Mouse (Mus musculus) hindbrain, embryonic 11.5 days (tissue): ENCODE measurements at regions not wholly inside any gene's neighbourhood (a gene's known extent, or its start where the extent isn't known, plus 50 kb on each side); places are given as distances from the start of the nearest gene placed in this dataset.

ENCODE experiments used
- ATAC-seq: fragments of 200-750 bp; cut with Nextera tagmentation; 2 replicates; pipeline ENCODE4 v1.8.0; 2017; ENCODE audit warnings: mild to moderate bottlenecking, moderate TSS enrichment, moderate library complexity; ENCODE audit not compliant: low FRiP score
- DNase-seq: peaks from one replicate; pipeline ENCODE4 v3.0.0-alpha.2; 2015; ENCODE audit warnings: low spot score
- H3K27ac ChIP-seq: fragments of 300-500 bp; sonication (generic); 2 replicates; pipeline ENCODE4 v1.5.1; 2014; ENCODE audit warnings: mild to moderate bottlenecking, low read depth, low read length
- H3K27me3 ChIP-seq: fragments of 300-500 bp; sonication (generic); 2 replicates; pipeline ENCODE4 v1.6.1; 2014; ENCODE audit warnings: mild to moderate bottlenecking, low read length, moderate library complexity, mixed read lengths; ENCODE audit not compliant: control insufficient read depth, insufficient read depth
- H3K36me3 ChIP-seq: fragments of 300-500 bp; sonication (generic); 2 replicates; pipeline ENCODE4 v1.6.1; 2014; ENCODE audit warnings: mild to moderate bottlenecking, low read length, moderate library complexity, mixed read lengths; ENCODE audit not compliant: control insufficient read depth, insufficient read depth
- H3K4me1 ChIP-seq: fragments of 300-500 bp; sonication (generic); replicated peaks from 2 replicates; pipeline ENCODE4 v1.6.1; 2014; ENCODE audit warnings: low read length, mixed read lengths; ENCODE audit not compliant: control insufficient read depth, insufficient read depth
- H3K4me2 ChIP-seq: fragments of 300-500 bp; sonication (generic); replicated peaks from 2 replicates; pipeline ENCODE4 v1.6.1; 2014; ENCODE audit warnings: mild to moderate bottlenecking, low read depth, low read length
- H3K4me3 ChIP-seq: fragments of 300-500 bp; sonication (generic); 2 replicates; pipeline ENCODE4 v1.5.1; 2014; ENCODE audit warnings: low read depth, low read length
- H3K9ac ChIP-seq: fragments of 300-500 bp; sonication (generic); 2 replicates; pipeline ENCODE4 v1.6.1; 2014; ENCODE audit warnings: low read depth, low read length
- H3K9me3 ChIP-seq: fragments of 300-500 bp; sonication (generic); 2 replicates; pipeline ENCODE4 v1.6.1; 2016; ENCODE audit warnings: low read length; ENCODE audit not compliant: control insufficient read depth
- WGBS: fragments of 180-500 bp; shearing (Covaris S2); extraction: QIAGEN DNeasy Blood & Tissue Kit; methylation state at CpG from one replicate; pipeline ENCODE4 v1.1.7; 2014; 5-methylcytosine and 5-hydroxymethylcytosine counted together

- Histone ChIP-seq H3K27ac (no peak overlapping the region), H3K4me1 (no peaks in the 10 kb centered on the region), H3K4me3 (no peak overlapping the region), H3K9ac (no peak overlapping the region), H3K4me2 (no peak overlapping the region), H3K27me3 (no peaks in the 10 kb centered on the region), H3K36me3 (no peaks in the 10 kb centered on the region), H3K9me3 (no peaks in the 10 kb centered on the region)
- 88% methylated on average over 2 of the region's 2 CpGs for WGBS
- DNase-seq (no peak), ATAC-seq (no peak)
Observed at GRCm38 (mm10) chr12:57809961-57810360, 246.0 kb downstream of the Ttc6 start.

- DNase-seq = no peak
- Histone ChIP-seq H3K4me2 (no peak overlapping the region), H3K9me3 (no peaks in the 10 kb centered on the region), H3K27ac (no peak overlapping the region), H3K36me3 (no peaks in the 10 kb centered on the region), H3K9ac (no peak overlapping the region), H3K4me3 (no peak overlapping the region), H3K4me1 (no peaks in the 10 kb centered on the region), H3K27me3 (no peaks in the 10 kb centered on the region)
- 70% methylated on average over 6 of the region's 6 CpGs for WGBS
- ATAC-seq = no peak
Observed at GRCm38 (mm10) chr12:57823809-57824208, 259.9 kb downstream of the Ttc6 start.

GRCm38 (mm10) chr12:57825754-57826153 is 261.8 kb downstream of the Ttc6 start:
- H3K9ac ChIP-seq = no peak overlapping the region
- 0 out of 2 replicates have a peak, but pooled peaks have one; percentile 17 for ATAC-seq
- H3K9me3 ChIP-seq = no peaks in the 10 kb centered on the region
- no peak overlapping the region for H3K27ac ChIP-seq
- 22% methylated on average over 3 of the region's 3 CpGs for WGBS
- no peak overlapping the region for H3K4me2 ChIP-seq
- H3K4me3 ChIP-seq = no peak overlapping the region
- no peaks in the 10 kb centered on the region for H3K36me3 ChIP-seq
- DNase-seq = peak; percentile 74
- H3K27me3 ChIP-seq = no peaks in the 10 kb centered on the region
- no peaks in the 10 kb centered on the region for H3K4me1 ChIP-seq

- no peaks in the 10 kb centered on the region for H3K4me1 ChIP-seq
- DNase-seq = no peak
- no peaks in the 10 kb centered on the region for H3K27me3 ChIP-seq
- no peak overlapping the region for H3K27ac ChIP-seq
- H3K4me3 ChIP-seq = no peak overlapping the region
- H3K4me2 ChIP-seq = no peak overlapping the region
- H3K36me3 ChIP-seq = no peaks in the 10 kb centered on the region
- H3K9me3 ChIP-seq = no peaks in the 10 kb centered on the region
- no peak for ATAC-seq
- 83% methylated on average over 4 of the region's 4 CpGs for WGBS
- H3K9ac ChIP-seq = no peak overlapping the region
Observed at GRCm38 (mm10) chr12:57842813-57843212, 278.9 kb downstream of the Ttc6 start.

GRCm38 (mm10) chr12:57871028-57871427 is 307.1 kb downstream of the Ttc6 start:
- Histone ChIP-seq H3K9ac (no peak overlapping the region), H3K27me3 (no peaks in the 10 kb centered on the region), H3K27ac (no peak overlapping the region), H3K9me3 (no peaks in the 10 kb centered on the region), H3K4me2 (no peak overlapping the region), H3K36me3 (no peaks in the 10 kb centered on the region), H3K4me3 (no peak overlapping the region), H3K4me1 (no peaks in the 10 kb centered on the region)
- 94% methylated on average over 2 of the region's 2 CpGs for WGBS
- no peak for ATAC-seq
- DNase-seq = no peak

GRCm38 (mm10) chr12:57890783-57891478 is 320.6 kb upstream of the Sstr1 start:
- Histone ChIP-seq H3K4me3 (no peak overlapping the region), H3K9ac (no peak overlapping the region), H3K4me1 (no peaks in the 10 kb centered on the region), H3K9me3 (no peaks in the 10 kb centered on the region), H3K4me2 (no peak overlapping the region), H3K27ac (no peak overlapping the region), H3K36me3 (no peaks in the 10 kb centered on the region), H3K27me3 (no peaks in the 10 kb centered on the region)
- DNase-seq = no peak
- ATAC-seq = no peak
- 91% methylated on average over 4 of the region's 4 CpGs for WGBS

- H3K4me3 ChIP-seq = no peak overlapping the region
- no peaks in the 10 kb centered on the region for H3K36me3 ChIP-seq
- H3K27me3 ChIP-seq = no peaks in the 10 kb centered on the region
- no peak overlapping the region for H3K9ac ChIP-seq
- DNase-seq (no peak), ATAC-seq (no peak)
- no peaks in the 10 kb centered on the region for H3K9me3 ChIP-seq
- H3K4me1 ChIP-seq = no peaks in the 10 kb centered on the region
- no peak overlapping the region for H3K4me2 ChIP-seq
- WGBS = 94% methylated on average over 1 of the region's 1 CpGs
- no peak overlapping the region for H3K27ac ChIP-seq
Observed at GRCm38 (mm10) chr12:57891556-57891955, 320.0 kb upstream of the Sstr1 start.

GRCm38 (mm10) chr12:57897751-57898250 is 313.8 kb upstream of the Sstr1 start:
- H3K36me3 ChIP-seq = no peaks in the 10 kb centered on the region

GRCm38 (mm10) chr12:57904658-57905057 is 306.9 kb upstream of the Sstr1 start:
- no peak for DNase-seq
- no peak overlapping the region for H3K27ac ChIP-seq
- no peak overlapping the region for H3K9ac ChIP-seq
- ATAC-seq = no peak
- no peaks in the 10 kb centered on the region for H3K4me1 ChIP-seq
- WGBS = 76% methylated on average over 1 of the region's 1 CpGs
- H3K36me3 ChIP-seq = no peaks in the 10 kb centered on the region
- no peak overlapping the region for H3K4me3 ChIP-seq
- H3K4me2 ChIP-seq = no peak overlapping the region
- H3K27me3 ChIP-seq = no peaks in the 10 kb centered on the region
- no peaks in the 10 kb centered on the region for H3K9me3 ChIP-seq

More at GRCm38 (mm10) chr12:57897751-57898250, 313.8 kb upstream of the Sstr1 start:
- no peaks in the 10 kb centered on the region for H3K9me3 ChIP-seq
- H3K27ac ChIP-seq = no peak overlapping the region
- ATAC-seq = no peak
- no peak for DNase-seq
- no peaks in the 10 kb centered on the region for H3K4me1 ChIP-seq
- no peak overlapping the region for H3K4me2 ChIP-seq
- WGBS = 81% methylated on average over 3 of the region's 3 CpGs
- no peak overlapping the region for H3K4me3 ChIP-seq
- H3K9ac ChIP-seq = no peak overlapping the region
- no peaks in the 10 kb centered on the region for H3K27me3 ChIP-seq
